Mouse (Mus musculus): ENCODE data around the gene Stox2.

Gene Stox2

GRCm38 (mm10) chr8:47288131-47288865 lies 157.9 kb downstream of the Stox2 start:
- peak; percentile 78 for DNase-seq

- DNase-seq, result no peak
These were observed 158.5 kb downstream of the Stox2 start for GRCm38 (mm10) chr8:47287641-47288130.

GRCm38 (mm10) chr8:47287201-47287621 lies 159.0 kb downstream of the Stox2 start:
- peak; percentile 41 for DNase-seq

GRCm38 (mm10) chr8:47286081-47286700 lies 160.0 kb downstream of the Stox2 start:
- no peak for DNase-seq

- DNase-seq, result no peak
These were observed 160.7 kb downstream of the Stox2 start for GRCm38 (mm10) chr8:47285435-47285834.

GRCm38 (mm10) chr8:47284329-47285326 lies 161.5 kb downstream of the Stox2 start:
- DNase-seq, result no peak

- DNase-seq, result peak; percentile 27
These were observed 166.3 kb downstream of the Stox2 start for GRCm38 (mm10) chr8:47279898-47280297.

- no peak for DNase-seq
These were observed 168.0 kb downstream of the Stox2 start for GRCm38 (mm10) chr8:47278211-47278610.

GRCm38 (mm10) chr8:47268931-47269330 lies 177.2 kb downstream of the Stox2 start:
- no peak for DNase-seq

GRCm38 (mm10) chr8:47268062-47268822 lies 177.9 kb downstream of the Stox2 start:
- peak; percentile 79 for DNase-seq

GRCm38 (mm10) chr8:47263070-47263843 lies 182.9 kb downstream of the Stox2 start:
- DNase-seq, result no peak

GRCm38 (mm10) chr8:47260751-47261474 lies 185.2 kb downstream of the Stox2 start:
- DNase-seq, result no peak

GRCm38 (mm10) chr8:47250832-47251231 lies 195.3 kb downstream of the Stox2 start:
- DNase-seq, result no peak

GRCm38 (mm10) chr8:47245116-47245515 lies 201.0 kb downstream of the Stox2 start:
- DNase-seq, result peak; percentile 55

- peak; percentile 61 for DNase-seq
These were observed 202.0 kb downstream of the Stox2 start for GRCm38 (mm10) chr8:47244202-47244601.

GRCm38 (mm10) chr8:47243631-47244030 lies 202.5 kb downstream of the Stox2 start:
- DNase-seq, result no peak

- DNase-seq, result peak; percentile 58
These were observed 203.0 kb downstream of the Stox2 start for GRCm38 (mm10) chr8:47243016-47243630.

GRCm38 (mm10) chr8:47242207-47243004 lies 203.8 kb downstream of the Stox2 start:
- peak; percentile 94 for DNase-seq

GRCm38 (mm10) chr8:47241421-47242078 lies 204.6 kb downstream of the Stox2 start:
- no peak for DNase-seq

Data from layer of hippocampus, adult 9-11 months (tissue).